Mouse (Mus musculus) MEL (cell line): Measurements from ENCODE around the gene Slc6a1. TPM values are rescaled to one million over a fixed set of nuclear protein-coding genes. Genes with fewer than 3 reads are reported as not detected.

ENCODE experiments used
- DNase-seq: peaks from one replicate; pipeline ENCODE4 v3.0.0; 2011; ENCODE audit warnings: low read depth, low spot score
- H3K27ac ChIP-seq: 2 replicates; pipeline ENCODE4 v1.5.1; 2012; ENCODE audit warnings: low read depth, mild to moderate bottlenecking, control low read depth, low read length, moderate library complexity; ENCODE audit not compliant: control insufficient read depth
- H3K27me3 ChIP-seq, 2 experiments: fragments of 150-350 bp in 1 of 2; sonication (generic) in 1 of 2; 2 replicates each; pipeline ENCODE4 v1.6.1; 2012; ENCODE audit warnings: low read length in 2 of 2, mild to moderate bottlenecking in 2 of 2, improper control_type of control experiment in 1 of 2, moderate library complexity in 1 of 2; ENCODE audit not compliant: insufficient read depth in 2 of 2, control insufficient read depth in 1 of 2
- H3K36me3 ChIP-seq, 2 experiments: 2 replicates each; pipeline ENCODE4 v1.6.1; 2012 to 2014; ENCODE audit warnings: low read length in 2 of 2, improper control_type of control experiment in 1 of 2, inconsistent platforms in 1 of 2, mild to moderate bottlenecking in 1 of 2; ENCODE audit not compliant: insufficient read depth in 2 of 2, control insufficient read depth in 1 of 2
- H3K4me1 ChIP-seq, 2 experiments: fragments of 150-350 bp in 1 of 2; sonication (generic) in 1 of 2; 2 replicates each; pipeline ENCODE4 v1.6.1; 2012; ENCODE audit warnings: low read length in 2 of 2, improper control_type of control experiment in 1 of 2, mild to moderate bottlenecking in 1 of 2; ENCODE audit not compliant: insufficient read depth in 2 of 2, control insufficient read depth in 1 of 2
- H3K4me3 ChIP-seq, 2 experiments: fragments of 150-350 bp in 1 of 2; sonication (generic) in 1 of 2; 2 replicates each; pipeline ENCODE4 v1.5.1; 2012; ENCODE audit warnings: low read depth in 2 of 2, low read length in 2 of 2, mild to moderate bottlenecking in 2 of 2, moderate library complexity in 2 of 2, control low read depth in 1 of 2, improper control_type of control experiment in 1 of 2; ENCODE audit not compliant: control insufficient read depth in 1 of 2, insufficient read depth in 1 of 2
- H3K79me2 ChIP-seq: 2 replicates; pipeline ENCODE4 v1.6.1; 2012; ENCODE audit warnings: mild to moderate bottlenecking, low read length, moderate library complexity; ENCODE audit not compliant: control insufficient read depth, poor library complexity, insufficient read depth
- H3K9ac ChIP-seq: 2 replicates; pipeline ENCODE4 v1.6.1; 2012; ENCODE audit warnings: low read depth, mild to moderate bottlenecking, control low read depth, low read length, moderate library complexity; ENCODE audit not compliant: control insufficient read depth, poor library complexity, severe bottlenecking
- H3K9me3 ChIP-seq: fragments of 150-350 bp; sonication (generic); replicated peaks from 2 replicates; pipeline ENCODE4 v1.6.1; 2012; ENCODE audit warnings: mild to moderate bottlenecking, low read length, improper control_type of control experiment, moderate library complexity; ENCODE audit not compliant: insufficient read depth
- BHLHE40 ChIP-seq: IDR thresholded peaks from 2 replicates; pipeline ENCODE4 v1.6.1; 2012; ENCODE audit warnings: low read depth, mild to moderate bottlenecking, inconsistent platforms, low read length, improper control_type of control experiment, borderline replicate concordance
- CHD2 ChIP-seq: IDR thresholded peaks from 2 replicates; pipeline ENCODE4 v1.6.1; 2011; ENCODE audit warnings: low read length, improper control_type of control experiment
- CTCF ChIP-seq, 3 experiments: IDR thresholded peaks in 2 of 3; conservative IDR thresholded peaks in 1 of 3; 2 replicates each; pipeline ENCODE4 v1.5.1; 2011 to 2012; ENCODE audit warnings: low read length in 3 of 3, low read depth in 2 of 3, mild to moderate bottlenecking in 2 of 3, improper control_type of control experiment in 1 of 3, inconsistent platforms in 1 of 3, mixed read lengths in 1 of 3, moderate library complexity in 1 of 3; ENCODE audit not compliant: control insufficient read depth in 1 of 3, insufficient read depth in 1 of 3, poor library complexity in 1 of 3, severe bottlenecking in 1 of 3
- E2F4 ChIP-seq: IDR thresholded peaks from 2 replicates; pipeline ENCODE4 v1.6.1; 2011; ENCODE audit warnings: low read depth, low read length, improper control_type of control experiment, borderline replicate concordance
- ELF1 ChIP-seq: IDR thresholded peaks from 2 replicates; pipeline ENCODE4 v1.6.1; 2014; ENCODE audit warnings: low read depth, mild to moderate bottlenecking, inconsistent platforms, low read length, improper control_type of control experiment, moderate library complexity
- ETS1 ChIP-seq: IDR thresholded peaks from 2 replicates; pipeline ENCODE4 v1.6.1; 2012; ENCODE audit warnings: low read depth, mild to moderate bottlenecking, inconsistent platforms, low read length, improper control_type of control experiment, moderate library complexity
- GATA1 ChIP-seq: IDR thresholded peaks from 2 replicates; pipeline ENCODE4 v1.6.1; 2011; ENCODE audit warnings: low read depth, low read length, improper control_type of control experiment
- JUND ChIP-seq: IDR thresholded peaks from 2 replicates; pipeline ENCODE4 v1.6.1; 2011; ENCODE audit warnings: low read depth, mild to moderate bottlenecking, improper control_type of control experiment, low read length
- KAT2A ChIP-seq: conservative IDR thresholded peaks from 2 replicates; pipeline ENCODE4 v1.6.1; 2012; ENCODE audit warnings: low read depth, low read length, improper control_type of control experiment, inconsistent platforms
- MAFK ChIP-seq: IDR thresholded peaks from 2 replicates; pipeline ENCODE4 v1.6.1; 2011; ENCODE audit warnings: low read depth, mild to moderate bottlenecking, low read length, improper control_type of control experiment, borderline replicate concordance
- MAX ChIP-seq: IDR thresholded peaks from 2 replicates; pipeline ENCODE4 v1.6.1; 2011; ENCODE audit warnings: low read length, improper control_type of control experiment
- MAZ ChIP-seq: IDR thresholded peaks from 2 replicates; pipeline ENCODE4 v1.6.1; 2012; ENCODE audit warnings: low read depth, mild to moderate bottlenecking, inconsistent platforms, low read length, improper control_type of control experiment
- MXI1 ChIP-seq: IDR thresholded peaks from 2 replicates; pipeline ENCODE4 v1.6.1; 2011; ENCODE audit warnings: mild to moderate bottlenecking, low read depth, low read length, improper control_type of control experiment
- POLR2A ChIP-seq, 2 experiments: IDR thresholded peaks; 2 replicates each; pipeline ENCODE4 v1.6.1; 2011 to 2012; ENCODE audit warnings: low read length in 2 of 2, mild to moderate bottlenecking in 2 of 2, control low read depth in 1 of 2, improper control_type of control experiment in 1 of 2, low read depth in 1 of 2, moderate library complexity in 1 of 2; ENCODE audit not compliant: control insufficient read depth in 1 of 2, insufficient read depth in 1 of 2, poor library complexity in 1 of 2
- POLR2AphosphoS5 ChIP-seq: IDR thresholded peaks from 2 replicates; pipeline ENCODE4 v1.6.1; 2012; ENCODE audit warnings: low read depth, borderline replicate concordance, mild to moderate bottlenecking, inconsistent platforms, low read length, moderate library complexity, mixed read lengths
- RCOR1 ChIP-seq: IDR thresholded peaks from 2 replicates; pipeline ENCODE4 v1.6.1; 2012; ENCODE audit warnings: low read depth, mild to moderate bottlenecking, inconsistent platforms, low read length, improper control_type of control experiment
- SIN3A ChIP-seq: IDR thresholded peaks from 2 replicates; pipeline ENCODE4 v1.6.1; 2012; ENCODE audit warnings: low read length, improper control_type of control experiment, inconsistent platforms
- TBP ChIP-seq: IDR thresholded peaks from 2 replicates; pipeline ENCODE4 v1.8.0; 2011; ENCODE audit warnings: low read depth, low read length, improper control_type of control experiment
- USF1 ChIP-seq: IDR thresholded peaks from 2 replicates; pipeline ENCODE4 v1.6.1; 2014; ENCODE audit warnings: low read depth, mild to moderate bottlenecking, inconsistent platforms, low read length, improper control_type of control experiment, moderate library complexity
- ZKSCAN1 ChIP-seq: IDR thresholded peaks from 2 replicates; pipeline ENCODE4 v1.6.1; 2012; ENCODE audit warnings: low read depth, mild to moderate bottlenecking, inconsistent platforms, low read length, improper control_type of control experiment, moderate library complexity
- ZNF384 ChIP-seq: IDR thresholded peaks from 2 replicates; pipeline ENCODE4 v1.6.1; 2012; ENCODE audit warnings: low read depth, mild to moderate bottlenecking, inconsistent platforms, low read length, improper control_type of control experiment
- polyA plus RNA-seq, 2 experiments: library from polyadenylated mRNA; stranded (reverse) in 1 of 2; unstranded in 1 of 2; fragments of >175 nt in 1 of 2; fragments of >200 nt in 1 of 2; gene quantifications; 2 replicates each; pipeline versions ENCODE4 v1.2.1 to v1.2.4; 2012; ENCODE audit warnings: low replicate concordance in 2 of 2, low read depth in 1 of 2; ENCODE audit not compliant: insufficient read length in 2 of 2, insufficient read depth in 1 of 2, missing spikeins in 1 of 2
- total RNA-seq: library from RNA; depleted of rRNA; stranded (reverse); fragments of 300-350 nt; gene quantifications from 2 replicates; pipeline ENCODE4 v1.2.3, GENCODE M21; 2012

Slc6a1 gene
- total and polyA plus RNA-seq, 3 experiments = not detected

DNA sequence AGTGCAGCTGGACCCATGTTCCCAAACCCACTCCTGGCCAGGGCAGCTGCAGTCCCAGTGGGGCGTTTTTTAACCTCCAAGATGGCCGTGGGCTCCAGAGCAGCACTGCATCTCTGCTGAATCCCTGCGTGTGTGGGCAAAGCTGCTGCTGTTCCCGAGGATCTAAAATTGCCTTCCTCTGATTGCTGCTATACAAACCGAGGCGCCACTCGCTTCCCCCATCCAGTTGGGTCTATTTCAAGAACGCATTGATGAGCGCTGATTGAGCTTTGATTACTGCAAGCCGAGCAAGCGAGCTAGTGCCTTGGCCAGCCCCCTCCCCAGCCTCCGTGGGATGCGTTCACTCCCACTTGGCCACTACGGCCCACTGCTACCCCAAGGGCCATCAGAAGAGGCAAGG, 27.5 kb upstream of the Slc6a1 start:
- no peak overlapping the region for H3K9ac ChIP-seq

DNA sequence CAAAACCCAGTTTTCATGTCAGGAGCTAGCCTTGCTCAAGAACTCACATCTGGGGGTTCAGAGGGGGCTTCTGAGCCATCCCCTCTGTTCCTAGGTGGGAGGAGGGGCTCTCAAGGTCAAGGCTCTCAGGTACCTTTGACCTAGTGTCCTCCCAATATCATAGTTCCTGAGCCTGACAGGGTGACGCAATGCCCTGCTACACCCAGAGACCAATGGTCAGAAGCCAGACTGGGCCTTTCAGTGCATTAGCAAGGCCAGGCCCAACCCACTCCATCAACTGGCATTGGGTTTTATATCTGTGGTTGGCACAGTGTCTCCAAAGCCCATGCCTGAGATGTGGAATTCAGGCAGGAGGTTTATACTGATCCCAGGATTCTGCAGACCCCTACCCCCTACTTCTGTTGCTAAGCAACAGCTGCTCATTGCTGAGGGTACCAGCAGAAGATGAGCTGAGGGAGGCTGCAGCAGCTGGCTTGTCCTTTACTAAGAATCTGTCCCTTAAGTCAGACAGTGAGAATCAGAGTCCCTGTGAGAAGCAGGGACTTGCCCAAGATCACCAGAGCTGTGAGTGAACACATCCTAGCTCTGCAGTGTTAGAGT, 24.6 kb upstream of the Slc6a1 start:
- Histone ChIP-seq H3K36me3 (no peaks in the 10 kb centered on the region), H3K9ac (no peak overlapping the region), H3K9me3 (no peaks in the 10 kb centered on the region), H3K4me3 (no peak overlapping the region), H3K4me1 (no peaks in the 10 kb centered on the region), H3K27ac (no peak overlapping the region), H3K27me3 (no peaks in the 10 kb centered on the region), H3K79me2 (no peaks in the 10 kb centered on the region)
- DNase-seq = no peak
- TF ChIP-seq MXI1 (no peak), GATA1 (no peak), KAT2A (no peak), ETS1 (no peak), E2F4 (no peak)

More for the DNA sequence above, 27.5 kb upstream of the Slc6a1 start:
- no peaks in the 10 kb centered on the region for H3K79me2 ChIP-seq
- no peak overlapping the region for H3K27ac ChIP-seq
- DNase-seq = no peak
- no peaks in the 10 kb centered on the region for H3K36me3 ChIP-seq
- TF ChIP-seq MAZ (no peak), MAFK (no peak), POLR2A (IDR thresholded peaks at IDR 0.05; ENCODE audit: control insufficient read depth in 1 of 2, insufficient read depth in 1 of 2, low read depth in 1 of 2, low read length in 2 of 2, poor library complexity in 1 of 2) (no peak), MAX (no peak), ZNF384 (no peak), ELF1 (no peak), USF1 (no peak), BHLHE40 (no peak), ZKSCAN1 (no peak), RCOR1 (no peak), TBP (no peak), JUND (no peak), SIN3A (no peak), CHD2 (no peak), POLR2AphosphoS5 (no peak), CTCF (IDR thresholded peaks at IDR 0.05 in 2 of 3, conservative IDR thresholded peaks at IDR 0.05 in 1 of 3; ENCODE audit: control insufficient read depth in 1 of 3, insufficient read depth in 1 of 3, low read depth in 2 of 3, low read length in 3 of 3, poor library complexity in 1 of 3, severe bottlenecking in 1 of 3) (no peak)
- no peaks in the 10 kb centered on the region for H3K4me1 ChIP-seq
- H3K4me3 ChIP-seq = no peak overlapping the region
- H3K27me3 ChIP-seq = no peaks in the 10 kb centered on the region
- no peaks in the 10 kb centered on the region for H3K9me3 ChIP-seq
